Mouse (Mus musculus) MEL (cell line): ENCODE data around the gene D1Ertd622e. TPM values are rescaled to one million over a fixed set of nuclear protein-coding genes. Genes with fewer than 3 reads are reported as not detected.

Experiments used
- DNase-seq: peaks from one replicate; pipeline ENCODE4 v3.0.0; 2011; ENCODE audit warnings: low read depth, low spot score
- H3K27ac ChIP-seq: 2 replicates; pipeline ENCODE4 v1.5.1; 2012; ENCODE audit warnings: low read depth, mild to moderate bottlenecking, control low read depth, low read length, moderate library complexity; ENCODE audit not compliant: control insufficient read depth
- H3K27me3 ChIP-seq, 2 experiments: fragments of 150-350 bp in 1 of 2; sonication (generic) in 1 of 2; 2 replicates each; pipeline ENCODE4 v1.6.1; 2012; ENCODE audit warnings: low read length in 2 of 2, mild to moderate bottlenecking in 2 of 2, improper control_type of control experiment in 1 of 2, moderate library complexity in 1 of 2; ENCODE audit not compliant: insufficient read depth in 2 of 2, control insufficient read depth in 1 of 2
- H3K36me3 ChIP-seq, 2 experiments: 2 replicates each; pipeline ENCODE4 v1.6.1; 2012 to 2014; ENCODE audit warnings: low read length in 2 of 2, improper control_type of control experiment in 1 of 2, inconsistent platforms in 1 of 2, mild to moderate bottlenecking in 1 of 2; ENCODE audit not compliant: insufficient read depth in 2 of 2, control insufficient read depth in 1 of 2
- H3K4me1 ChIP-seq, 2 experiments: fragments of 150-350 bp in 1 of 2; sonication (generic) in 1 of 2; 2 replicates each; pipeline ENCODE4 v1.6.1; 2012; ENCODE audit warnings: low read length in 2 of 2, improper control_type of control experiment in 1 of 2, mild to moderate bottlenecking in 1 of 2; ENCODE audit not compliant: insufficient read depth in 2 of 2, control insufficient read depth in 1 of 2
- H3K4me3 ChIP-seq, 2 experiments: fragments of 150-350 bp in 1 of 2; sonication (generic) in 1 of 2; 2 replicates each; pipeline ENCODE4 v1.5.1; 2012; ENCODE audit warnings: low read depth in 2 of 2, low read length in 2 of 2, mild to moderate bottlenecking in 2 of 2, moderate library complexity in 2 of 2, control low read depth in 1 of 2, improper control_type of control experiment in 1 of 2; ENCODE audit not compliant: control insufficient read depth in 1 of 2, insufficient read depth in 1 of 2
- H3K79me2 ChIP-seq: 2 replicates; pipeline ENCODE4 v1.6.1; 2012; ENCODE audit warnings: mild to moderate bottlenecking, low read length, moderate library complexity; ENCODE audit not compliant: control insufficient read depth, poor library complexity, insufficient read depth
- H3K9ac ChIP-seq: 2 replicates; pipeline ENCODE4 v1.6.1; 2012; ENCODE audit warnings: low read depth, mild to moderate bottlenecking, control low read depth, low read length, moderate library complexity; ENCODE audit not compliant: control insufficient read depth, poor library complexity, severe bottlenecking
- H3K9me3 ChIP-seq: fragments of 150-350 bp; sonication (generic); replicated peaks from 2 replicates; pipeline ENCODE4 v1.6.1; 2012; ENCODE audit warnings: mild to moderate bottlenecking, low read length, improper control_type of control experiment, moderate library complexity; ENCODE audit not compliant: insufficient read depth
- BHLHE40 ChIP-seq: IDR thresholded peaks from 2 replicates; pipeline ENCODE4 v1.6.1; 2012; ENCODE audit warnings: low read depth, mild to moderate bottlenecking, inconsistent platforms, low read length, improper control_type of control experiment, borderline replicate concordance
- CHD1 ChIP-seq: IDR thresholded peaks from 2 replicates; pipeline ENCODE4 v1.6.1; 2012; ENCODE audit warnings: low read depth, mild to moderate bottlenecking, inconsistent platforms, low read length, improper control_type of control experiment
- CHD2 ChIP-seq: IDR thresholded peaks from 2 replicates; pipeline ENCODE4 v1.6.1; 2011; ENCODE audit warnings: low read length, improper control_type of control experiment
- CTCF ChIP-seq, 3 experiments: IDR thresholded peaks in 2 of 3; conservative IDR thresholded peaks in 1 of 3; 2 replicates each; pipeline ENCODE4 v1.5.1; 2011 to 2012; ENCODE audit warnings: low read length in 3 of 3, low read depth in 2 of 3, mild to moderate bottlenecking in 2 of 3, improper control_type of control experiment in 1 of 3, inconsistent platforms in 1 of 3, mixed read lengths in 1 of 3, moderate library complexity in 1 of 3; ENCODE audit not compliant: control insufficient read depth in 1 of 3, insufficient read depth in 1 of 3, poor library complexity in 1 of 3, severe bottlenecking in 1 of 3
- E2F4 ChIP-seq: IDR thresholded peaks from 2 replicates; pipeline ENCODE4 v1.6.1; 2011; ENCODE audit warnings: low read depth, low read length, improper control_type of control experiment, borderline replicate concordance
- EP300 ChIP-seq, 2 experiments: IDR thresholded peaks; 2 replicates each; pipeline ENCODE4 v1.6.1; 2011; ENCODE audit warnings: improper control_type of control experiment in 2 of 2, low read length in 2 of 2, low read depth in 1 of 2, mild to moderate bottlenecking in 1 of 2
- ETS1 ChIP-seq: IDR thresholded peaks from 2 replicates; pipeline ENCODE4 v1.6.1; 2012; ENCODE audit warnings: low read depth, mild to moderate bottlenecking, inconsistent platforms, low read length, improper control_type of control experiment, moderate library complexity
- GATA1 ChIP-seq: IDR thresholded peaks from 2 replicates; pipeline ENCODE4 v1.6.1; 2011; ENCODE audit warnings: low read depth, low read length, improper control_type of control experiment
- HCFC1 ChIP-seq: IDR thresholded peaks from 2 replicates; pipeline ENCODE4 v1.6.1; 2012; ENCODE audit warnings: low read depth, mild to moderate bottlenecking, inconsistent platforms, low read length, improper control_type of control experiment, moderate library complexity
- JUND ChIP-seq: IDR thresholded peaks from 2 replicates; pipeline ENCODE4 v1.6.1; 2011; ENCODE audit warnings: low read depth, mild to moderate bottlenecking, improper control_type of control experiment, low read length
- KAT2A ChIP-seq: conservative IDR thresholded peaks from 2 replicates; pipeline ENCODE4 v1.6.1; 2012; ENCODE audit warnings: low read depth, low read length, improper control_type of control experiment, inconsistent platforms
- MAFK ChIP-seq: IDR thresholded peaks from 2 replicates; pipeline ENCODE4 v1.6.1; 2011; ENCODE audit warnings: low read depth, mild to moderate bottlenecking, low read length, improper control_type of control experiment, borderline replicate concordance
- MAX ChIP-seq: IDR thresholded peaks from 2 replicates; pipeline ENCODE4 v1.6.1; 2011; ENCODE audit warnings: low read length, improper control_type of control experiment
- MAZ ChIP-seq: IDR thresholded peaks from 2 replicates; pipeline ENCODE4 v1.6.1; 2012; ENCODE audit warnings: low read depth, mild to moderate bottlenecking, inconsistent platforms, low read length, improper control_type of control experiment
- MEF2A ChIP-seq: IDR thresholded peaks from 2 replicates; pipeline ENCODE4 v1.6.1; 2014; ENCODE audit warnings: low read depth, mild to moderate bottlenecking, inconsistent platforms, low read length, improper control_type of control experiment; ENCODE audit not compliant: poor library complexity, insufficient replicate concordance, severe bottlenecking; ENCODE audit errors: extremely low read depth
- MXI1 ChIP-seq: IDR thresholded peaks from 2 replicates; pipeline ENCODE4 v1.6.1; 2011; ENCODE audit warnings: mild to moderate bottlenecking, low read depth, low read length, improper control_type of control experiment
- MYB ChIP-seq: IDR thresholded peaks from 2 replicates; pipeline ENCODE4 v1.6.1; 2011; ENCODE audit warnings: mild to moderate bottlenecking, low read depth, low read length, improper control_type of control experiment
- MYC ChIP-seq: IDR thresholded peaks from 2 replicates; pipeline ENCODE4 v1.6.1; 2011; ENCODE audit warnings: low read depth, mild to moderate bottlenecking, low read length, improper control_type of control experiment, moderate library complexity
- NRF1 ChIP-seq: IDR thresholded peaks from 2 replicates; pipeline ENCODE4 v1.6.1; 2014; ENCODE audit warnings: low read depth, mild to moderate bottlenecking, inconsistent platforms, low read length, improper control_type of control experiment, moderate library complexity; ENCODE audit not compliant: poor library complexity, insufficient read depth, severe bottlenecking
- POLR2AphosphoS2 ChIP-seq: IDR thresholded peaks from 2 replicates; pipeline ENCODE4 v1.6.1; 2011; ENCODE audit warnings: low read length, improper control_type of control experiment
- POLR2AphosphoS5 ChIP-seq: IDR thresholded peaks from 2 replicates; pipeline ENCODE4 v1.6.1; 2012; ENCODE audit warnings: low read depth, borderline replicate concordance, mild to moderate bottlenecking, inconsistent platforms, low read length, moderate library complexity, mixed read lengths
- RAD21 ChIP-seq: IDR thresholded peaks from 2 replicates; pipeline ENCODE4 v1.6.1; 2011; ENCODE audit warnings: mild to moderate bottlenecking, low read depth, low read length, improper control_type of control experiment
- RCOR1 ChIP-seq: IDR thresholded peaks from 2 replicates; pipeline ENCODE4 v1.6.1; 2012; ENCODE audit warnings: low read depth, mild to moderate bottlenecking, inconsistent platforms, low read length, improper control_type of control experiment
- TBP ChIP-seq: IDR thresholded peaks from 2 replicates; pipeline ENCODE4 v1.8.0; 2011; ENCODE audit warnings: low read depth, low read length, improper control_type of control experiment
- TCF12 ChIP-seq: IDR thresholded peaks from 2 replicates; pipeline ENCODE4 v1.6.1; 2014; ENCODE audit warnings: low read depth, mild to moderate bottlenecking, inconsistent platforms, low read length, improper control_type of control experiment, moderate library complexity
- USF1 ChIP-seq: IDR thresholded peaks from 2 replicates; pipeline ENCODE4 v1.6.1; 2014; ENCODE audit warnings: low read depth, mild to moderate bottlenecking, inconsistent platforms, low read length, improper control_type of control experiment, moderate library complexity
- USF2 ChIP-seq, 2 experiments: IDR thresholded peaks; 2 replicates each; pipeline ENCODE4 v1.6.1; 2011 to 2012; ENCODE audit warnings: improper control_type of control experiment in 2 of 2, low read length in 2 of 2, borderline replicate concordance in 1 of 2, inconsistent platforms in 1 of 2, low read depth in 1 of 2, mild to moderate bottlenecking in 1 of 2; ENCODE audit not compliant: insufficient read depth in 1 of 2
- ZC3H11A ChIP-seq: IDR thresholded peaks from 2 replicates; pipeline ENCODE4 v1.6.1; 2012; ENCODE audit warnings: low read depth, mild to moderate bottlenecking, inconsistent platforms, low read length, improper control_type of control experiment
- ZNF384 ChIP-seq: IDR thresholded peaks from 2 replicates; pipeline ENCODE4 v1.6.1; 2012; ENCODE audit warnings: low read depth, mild to moderate bottlenecking, inconsistent platforms, low read length, improper control_type of control experiment
- polyA plus RNA-seq, 2 experiments: library from polyadenylated mRNA; stranded (reverse) in 1 of 2; unstranded in 1 of 2; fragments of >175 nt in 1 of 2; fragments of >200 nt in 1 of 2; gene quantifications; 2 replicates each; pipeline versions ENCODE4 v1.2.1 to v1.2.4; 2012; ENCODE audit warnings: low replicate concordance in 2 of 2, low read depth in 1 of 2; ENCODE audit not compliant: insufficient read length in 2 of 2, insufficient read depth in 1 of 2, missing spikeins in 1 of 2
- total RNA-seq: library from RNA; depleted of rRNA; stranded (reverse); fragments of 300-350 nt; gene quantifications from 2 replicates; pipeline ENCODE4 v1.2.3, GENCODE M21; 2012

The D1Ertd622e gene
- total and polyA plus RNA-seq, 3 experiments: 26.8 to 53.9 (median 46.5) TPM

DNA sequence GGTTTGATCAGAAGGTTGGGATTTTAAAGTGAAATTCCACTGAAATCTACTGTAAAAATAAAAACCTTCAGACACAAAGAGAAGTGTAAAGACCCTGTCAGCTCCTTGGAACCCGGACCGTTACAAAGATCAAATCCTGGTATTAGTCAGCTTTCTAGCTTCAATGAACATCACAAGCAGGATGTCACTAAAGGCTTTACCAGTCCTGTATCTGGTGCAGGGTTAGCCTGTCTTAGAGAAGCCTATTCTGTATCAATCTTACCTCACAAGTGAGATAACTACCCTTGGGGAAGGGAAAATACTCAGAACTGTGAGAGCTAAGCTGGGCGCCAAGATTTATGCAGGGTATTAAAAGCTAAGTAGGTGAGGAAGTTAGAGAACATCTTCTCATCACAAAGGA is 77.7 kb downstream of the D1Ertd622e start:
- no peak overlapping the region for H3K27ac ChIP-seq
- peaks cover 6% of the 10 kb centered on the region in 2 experiments; a peak in 3 of 4 replicates for H3K4me1 ChIP-seq
- no peaks in the 10 kb centered on the region for H3K9me3 ChIP-seq
- no peaks in the 10 kb centered on the region for H3K79me2 ChIP-seq
- no peaks in the 10 kb centered on the region for H3K27me3 ChIP-seq
- DNase-seq: no peak
- peaks cover 0 to 2% of the 10 kb centered on the region in 2 experiments; a peak in 1 of 4 replicates for H3K36me3 ChIP-seq
- H3K4me3 ChIP-seq: no peak overlapping the region
- H3K9ac ChIP-seq: no peak overlapping the region
- TF ChIP-seq ETS1 (no peak), CHD2 (no peak), EP300 (IDR thresholded peaks at IDR 0.05; ENCODE audit: low read depth in 1 of 2, low read length in 2 of 2) (no peak), POLR2AphosphoS5 (no peak), HCFC1 (no peak), BHLHE40 (no peak), MAX (no peak), MYB (no peak), POLR2AphosphoS2 (no peak), MEF2A (no peak), TCF12 (no peak), CTCF (IDR thresholded peaks at IDR 0.05 in 2 of 3, conservative IDR thresholded peaks at IDR 0.05 in 1 of 3; ENCODE audit: control insufficient read depth in 1 of 3, insufficient read depth in 1 of 3, low read depth in 2 of 3, low read length in 3 of 3, poor library complexity in 1 of 3, severe bottlenecking in 1 of 3) (no peak), MXI1 (no peak), TBP (no peak)
- TF ChIP-seq, all 39 proteins: peak for 0

- H3K4me3 ChIP-seq: no peak overlapping the region
- no peak overlapping the region for H3K9ac ChIP-seq
- no peaks in the 10 kb centered on the region for H3K9me3 ChIP-seq
- peaks cover 0 to 6% of the 10 kb centered on the region in 2 experiments; a peak in 2 of 4 replicates for H3K36me3 ChIP-seq
- H3K27me3 ChIP-seq: no peaks in the 10 kb centered on the region
- no peaks in the 10 kb centered on the region for H3K79me2 ChIP-seq
- H3K4me1 ChIP-seq: peaks cover 6% of the 10 kb centered on the region in 2 experiments; a peak in 3 of 4 replicates
- DNase-seq: peak; percentile 18
- H3K27ac ChIP-seq: no peak overlapping the region
- TF ChIP-seq CHD1: no peak
- no peak for TF ChIP-seq E2F4
- TF ChIP-seq USF2 (IDR thresholded peaks at IDR 0.05; ENCODE audit: borderline replicate concordance in 1 of 2, insufficient read depth in 1 of 2, low read depth in 1 of 2, low read length in 2 of 2): no peak
- TF ChIP-seq JUND: no peak
- no peak for TF ChIP-seq KAT2A
- no peak for TF ChIP-seq MAFK
- TF ChIP-seq USF1: peak; percentile 60
- TF ChIP-seq TCF12: no peak
- no peak for TF ChIP-seq TBP
- no peak for TF ChIP-seq RCOR1
- no peak for TF ChIP-seq MYC
- peak; percentile 45; the same call in 1 of the 2 replicates for TF ChIP-seq BHLHE40
- TF ChIP-seq POLR2AphosphoS2: no peak
- TF ChIP-seq MAZ: no peak
- 0 out of 2 replicates have a peak, but pooled peaks have one; percentile 29 for TF ChIP-seq ETS1
- peak; percentile 55; the same call in 1 of the 2 replicates for TF ChIP-seq MAX
- TF ChIP-seq GATA1: peak; percentile 28; the same call in 1 of the 2 replicates
- TF ChIP-seq RAD21: no peak
- TF ChIP-seq CHD2: no peak
- TF ChIP-seq EP300 (IDR thresholded peaks at IDR 0.05; ENCODE audit: low read depth in 1 of 2, low read length in 2 of 2): no peak
- no peak for TF ChIP-seq POLR2AphosphoS5
- no peak for TF ChIP-seq ZC3H11A
- no peak for TF ChIP-seq CTCF (IDR thresholded peaks at IDR 0.05 in 2 of 3, conservative IDR thresholded peaks at IDR 0.05 in 1 of 3; ENCODE audit: control insufficient read depth in 1 of 3, insufficient read depth in 1 of 3, low read depth in 2 of 3, low read length in 3 of 3, poor library complexity in 1 of 3, severe bottlenecking in 1 of 3)
- TF ChIP-seq NRF1: no peak
- TF ChIP-seq ZNF384: no peak
These were observed 78.8 kb downstream of the D1Ertd622e start for GRCm38 (mm10) chr1:97583085-97583484.
